Mouse (Mus musculus): ENCODE data around the gene Saa3. TPM values are rescaled to one million over a fixed set of nuclear protein-coding genes. Genes with fewer than 3 reads are reported as not detected.

Gene Saa3
- polyA plus RNA-seq, 1 experiment = 0.34 TPM

DNA sequence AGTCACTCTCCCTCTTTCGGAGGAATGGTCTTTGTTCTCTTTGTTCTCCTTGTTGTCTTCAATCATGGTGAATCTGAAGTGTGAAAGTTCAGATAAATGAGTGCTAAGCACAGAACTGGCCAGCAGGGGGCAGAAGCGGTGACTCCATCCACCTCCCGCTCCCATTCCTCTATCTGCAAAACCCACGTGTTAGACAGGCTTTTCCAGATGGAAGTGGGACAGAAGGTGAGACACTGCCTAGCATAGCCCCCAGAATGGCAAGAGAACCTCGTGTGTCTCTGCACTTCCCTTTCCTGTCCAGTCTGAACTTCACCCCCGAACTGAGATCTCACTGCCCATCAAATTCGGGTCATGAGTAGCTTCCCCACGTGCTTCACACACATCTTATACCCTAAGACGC, 50.3 kb downstream of the Saa3 start:
- Histone ChIP-seq H3K79me3 (ENCODE audit: low read depth) (no peaks in the 10 kb centered on the region), H3K36me3 (ENCODE audit: control insufficient read depth, insufficient read depth) (no peaks in the 10 kb centered on the region), H3K4me3 (ENCODE audit: insufficient read depth, poor library complexity, severe bottlenecking) (no peak overlapping the region), H3K27me3 (ENCODE audit: control insufficient read depth, insufficient read depth, insufficient read length) (peaks cover 27% of the 10 kb centered on the region), H3K79me2 (ENCODE audit: control insufficient read depth, insufficient read depth) (no peaks in the 10 kb centered on the region), H3ac (ENCODE audit: control insufficient read depth, insufficient read length, low read depth) (no peak overlapping the region)
- no peak for TF ChIP-seq MYOG (IDR thresholded peaks at IDR 0.05; ENCODE audit: control insufficient read depth, extremely low read depth, insufficient read length)
- TF ChIP-seq CTCF (IDR thresholded peaks at IDR 0.05; ENCODE audit: control insufficient read depth, insufficient read depth, insufficient read length) = peak; percentile 26
- TF ChIP-seq MAX (IDR thresholded peaks at IDR 0.05) = peak; percentile 13

Other genes with a start within 250 kb of the Saa3 start
- 8.6 TPM for gene Sergef, start 75.9 kb downstream of the Saa3 start, polyA plus RNA-seq (2012; fragmentation: generic; extraction: Trizol)
- 0.18 TPM for gene Tph1, start 43.2 kb downstream of the Saa3 start, polyA plus RNA-seq (2012; fragmentation: generic; extraction: Trizol)
- 17.7 TPM for gene Saal1, start 5.0 kb downstream of the Saa3 start, polyA plus RNA-seq (2012; fragmentation: generic; extraction: Trizol)
- not detected for gene Saa4, start 16.9 kb upstream of the Saa3 start, polyA plus RNA-seq (2012; fragmentation: generic; extraction: Trizol)
- gene Saa1, start 27.3 kb upstream of the Saa3 start, polyA plus RNA-seq (2012; fragmentation: generic; extraction: Trizol) = not detected
- 0.04 TPM for gene Saa2, start 36.1 kb upstream of the Saa3 start, polyA plus RNA-seq (2012; fragmentation: generic; extraction: Trizol)
- 8.3 TPM for gene Hps5, start 80.4 kb upstream of the Saa3 start, polyA plus RNA-seq (2012; fragmentation: generic; extraction: Trizol)
- gene Gtf2h1, start 80.4 kb upstream of the Saa3 start, polyA plus RNA-seq (2012; fragmentation: generic; extraction: Trizol) = 19.9 TPM
- gene Ldha, start 125.8 kb upstream of the Saa3 start, polyA plus RNA-seq (2012; fragmentation: generic; extraction: Trizol) = 2,062 TPM
- gene Ldhc, start 145.5 kb upstream of the Saa3 start, polyA plus RNA-seq (2012; fragmentation: generic; extraction: Trizol) = not detected
- gene Tsg101, start 204.3 kb upstream of the Saa3 start, polyA plus RNA-seq (2012; fragmentation: generic; extraction: Trizol) = 70.8 TPM
- gene Uevld, start 242.8 kb upstream of the Saa3 start, polyA plus RNA-seq (2012; fragmentation: generic; extraction: Trizol) = 5.0 TPM